25 mouse cellular contexts compared by ENCODE assay signal in the genomic region with DNA sequence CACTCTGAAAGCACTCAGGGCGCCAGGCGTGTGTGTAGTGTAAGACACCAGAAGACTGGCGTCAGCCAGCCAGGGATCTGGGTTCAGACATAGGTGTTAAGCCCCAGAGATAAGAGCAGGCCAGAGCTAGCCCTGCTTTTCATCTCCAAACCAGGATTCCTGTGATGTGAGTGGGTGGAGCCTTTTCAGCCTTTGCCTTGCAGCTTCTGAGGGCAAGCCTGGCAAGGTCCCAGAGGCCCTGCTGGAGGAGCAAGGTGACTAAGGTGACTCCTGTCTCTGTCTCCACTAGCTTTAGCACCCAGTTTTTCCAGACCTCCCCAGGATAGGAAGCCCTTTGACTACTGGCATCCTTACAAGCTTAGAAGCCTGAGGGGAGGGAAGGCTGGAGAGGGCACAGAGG. TPM values are rescaled to one million over a fixed set of nuclear protein-coding genes. Genes with fewer than 3 reads are reported as not detected.
A peak's percentile ranks its signal among the peaks of the same experiment; 100 is the strongest.
DNase-seq lines count a peak whose midpoint lies in the region; ATAC-seq and TF ChIP-seq lines count a peak whose summit lies in the region.
"Had no signal": no experiment of that assay in that cellular context is flagged by ENCODE, and none has a peak within 500 bp of the region (broad histone marks: within the 10 kb centered on the region; RNA-seq: fewer than 3 reads in every experiment).

No protein-coding gene starts in this region.

- H3K9ac ChIP-seq in heart, embryonic 16.5 days (ENCODE audit: low read length), result no peak overlapping the region
- peak overlapping the region; percentile 5; the same call in 1 of the 2 replicates for H3K9ac ChIP-seq in lung, embryonic 15.5 days
- no peak overlapping the region for H3K9ac ChIP-seq in forebrain, embryonic 16.5 days (replicated peaks; ENCODE audit: low read depth, low read length)
- H3K9ac ChIP-seq: forebrain, postnatal 0 days; limb, embryonic 15.5 days; midbrain, embryonic 12.5 days had no signal

- peaks cover 16% of the 10 kb centered on the region for H3K4me1 ChIP-seq in heart, embryonic 16.5 days (ENCODE audit: control insufficient read depth, insufficient read depth, low read length)
- H3K4me1 ChIP-seq in lung, embryonic 15.5 days, result peaks cover 52% of the 10 kb centered on the region
- 0 out of 2 replicates have a peak, but pooled peaks cover 2% of the 10 kb centered on the region for H3K4me1 ChIP-seq in lung, adult 2 months (ENCODE audit: control insufficient read depth, insufficient read depth, low read length)
- no peaks in the 10 kb centered on the region for H3K4me1 ChIP-seq in forebrain, embryonic 16.5 days (replicated peaks; ENCODE audit: control insufficient read depth, insufficient read depth, low read length)

- H3K9me3 ChIP-seq in heart, embryonic 16.5 days (replicated peaks; ENCODE audit: control insufficient read depth, low read length), result no peaks in the 10 kb centered on the region
- no peaks in the 10 kb centered on the region for H3K9me3 ChIP-seq in lung, embryonic 15.5 days
- H3K9me3 ChIP-seq in forebrain, embryonic 16.5 days (ENCODE audit: control insufficient read depth, low read length), result no peaks in the 10 kb centered on the region
- H3K9me3 ChIP-seq: limb, embryonic 15.5 days; midbrain, embryonic 12.5 days had no signal

- TF ChIP-seq POLR2A in lung, adult 2 months (IDR thresholded peaks at IDR 0.05; ENCODE audit: borderline replicate concordance, extremely low read depth, low read depth, low read length), result no peak

- no peak overlapping the region for H3K4me2 ChIP-seq in heart, embryonic 16.5 days (ENCODE audit: low read depth, low read length)
- H3K4me2 ChIP-seq in lung, embryonic 15.5 days, result no peak overlapping the region
- no peak overlapping the region for H3K4me2 ChIP-seq in forebrain, embryonic 16.5 days (ENCODE audit: low read length)
- H3K4me2 ChIP-seq: limb, embryonic 15.5 days; midbrain, embryonic 12.5 days had no signal

- DNase-seq in adrenal gland, postnatal 10 days, result peak; percentile 42
- no peak for DNase-seq in adrenal gland, adult 8-10 months
- DNase-seq in heart, postnatal 14 days, result no peak
- no peak for DNase-seq in lung, adult 2 months
- DNase-seq: cerebellum, adult 11 months; cerebellum, postnatal 25 days; forebrain, postnatal 0 days; lung, adult 18-20 months; right cerebral cortex, postnatal 14 days; thymus, postnatal 14 days had no signal

- no peaks in the 10 kb centered on the region for H3K36me3 ChIP-seq in heart, embryonic 16.5 days (ENCODE audit: control insufficient read depth, insufficient read depth)
- no peaks in the 10 kb centered on the region for H3K36me3 ChIP-seq in lung, embryonic 15.5 days
- no peaks in the 10 kb centered on the region for H3K36me3 ChIP-seq in forebrain, embryonic 16.5 days (ENCODE audit: control insufficient read depth, insufficient read depth)
- H3K36me3 ChIP-seq: limb, embryonic 15.5 days; midbrain, embryonic 12.5 days had no signal

- H3K4me3 ChIP-seq in heart, embryonic 16.5 days (ENCODE audit: low read length), result no peak overlapping the region
- no peak overlapping the region for H3K4me3 ChIP-seq in lung, embryonic 15.5 days
- H3K4me3 ChIP-seq in lung, adult 2 months (replicated peaks; ENCODE audit: extremely low read depth, low read depth, low read length), result no peak overlapping the region
- H3K4me3 ChIP-seq in forebrain, embryonic 16.5 days (replicated peaks; ENCODE audit: low read length), result no peak overlapping the region
- H3K4me3 ChIP-seq: limb, embryonic 15.5 days; midbrain, embryonic 12.5 days had no signal

- peak; percentile 43; the same call in 1 of the 2 replicates for ATAC-seq in heart, embryonic 16.5 days (replicated peaks; ENCODE audit: extremely low read depth, insufficient read depth, low FRiP score)
- no peak for ATAC-seq in lung, embryonic 15.5 days (ENCODE audit: borderline replicate concordance, extremely low read depth, low FRiP score, low TSS enrichment)
- ATAC-seq in forebrain, embryonic 16.5 days, result no peak
- ATAC-seq: forebrain, postnatal 0 days had no signal

- peaks cover 19% of the 10 kb centered on the region for H3K27me3 ChIP-seq in heart, embryonic 16.5 days (ENCODE audit: control insufficient read depth, insufficient read depth, low read length)
- H3K27me3 ChIP-seq in lung, embryonic 15.5 days, result no peaks in the 10 kb centered on the region
- 0 out of 2 replicates have a peak, but pooled peaks cover 3% of the 10 kb centered on the region for H3K27me3 ChIP-seq in forebrain, embryonic 16.5 days (replicated peaks; ENCODE audit: control insufficient read depth, insufficient read depth, low read length)
- H3K27me3 ChIP-seq: CH12.LX had no signal

- H3K27ac ChIP-seq in heart, embryonic 16.5 days (ENCODE audit: low read length), result peak overlapping the region; percentile 34; the same call in 1 of the 2 replicates
- no peak overlapping the region for H3K27ac ChIP-seq in lung, embryonic 15.5 days
- H3K27ac ChIP-seq in forebrain, embryonic 16.5 days (ENCODE audit: low read length), result no peak overlapping the region
- H3K27ac ChIP-seq: limb, embryonic 15.5 days; midbrain, embryonic 12.5 days had no signal

- 47% methylated on average over 3 of the region's 3 CpGs for WGBS in heart, embryonic 16.5 days
- 66% methylated on average over 3 of the region's 3 CpGs for WGBS in lung, embryonic 15.5 days
- 95% methylated on average over 3 of the region's 3 CpGs for WGBS in lung, adult 2 months
- 83% methylated on average over 3 of the region's 3 CpGs for WGBS in forebrain, embryonic 16.5 days

- intact Hi-C loops in heart, postnatal 14 days (cut with DNase I), result no loop called here

- no peak for TF ChIP-seq CTCF in lung, adult 2 months (IDR thresholded peaks at IDR 0.05; ENCODE audit: insufficient read depth, low read length)

RNA-seq across cellular contexts. Expression of a gene that starts 13.9 kb away (rescaled TPM):
- total RNA-seq in adrenal gland, postnatal 10 days (2021), result 10 to 100 TPM; 27.5 to 31.5 TPM
- 10 to 100 TPM; 23.4 to 30.5 (median 24.9) TPM for total RNA-seq in adrenal gland, adult 8-10 months (2022)
- 1.4 and 3.3 TPM in 2 replicates for polyA plus RNA-seq in heart, embryonic 16.5 days (2015; fragmentation: Nextera tagmentation; extraction: Ambion mirVana)
- 10 to 100 TPM; 11.8 to 14.5 TPM for total RNA-seq in heart, postnatal 14 days (2021)
- 40.9 and 44.9 TPM in 2 replicates for polyA plus RNA-seq in lung, embryonic 15.5 days (2015; fragmentation: Nextera tagmentation; extraction: Ambion mirVana)
- 257 and 302 TPM in 2 replicates for polyA plus RNA-seq in lung, adult 2 months (2012; rRNA removed)
- 0.47 and 0.68 TPM in 2 replicates for polyA plus RNA-seq in forebrain, embryonic 16.5 days (2015; fragmentation: Nextera tagmentation; extraction: Ambion mirVana)
- total RNA-seq: CH12.LX had no signal

RNA-seq across cellular contexts. Expression of a gene that starts 31.7 kb away (rescaled TPM):
- total RNA-seq in adrenal gland, postnatal 10 days (2021), result not detected
- total RNA-seq in adrenal gland, adult 8-10 months (2022), result not detected
- not detected in 2 replicates for polyA plus RNA-seq in heart, embryonic 16.5 days (2015; fragmentation: Nextera tagmentation; extraction: Ambion mirVana)
- not detected for total RNA-seq in heart, postnatal 14 days (2021)
- 0.62 TPM in 1 of 2 replicates, not detected in the other for polyA plus RNA-seq in lung, embryonic 15.5 days (2015; fragmentation: Nextera tagmentation; extraction: Ambion mirVana)
- not detected in 2 replicates for polyA plus RNA-seq in lung, adult 2 months (2012; rRNA removed)
- not detected in 2 replicates for polyA plus RNA-seq in forebrain, embryonic 16.5 days (2015; fragmentation: Nextera tagmentation; extraction: Ambion mirVana)
- total RNA-seq: CH12.LX; forebrain, postnatal 0 days; gastrocnemius, adult 18-20 months; hematopoietic stem cell, adult 5-6 weeks; layer of hippocampus, postnatal 25 days; left cerebral cortex, postnatal 14 days had no signal
- polyA plus RNA-seq: brain, embryonic 14.5 days; embryonic facial prominence, embryonic 11.5 days; forebrain, postnatal 0 days; gonadal fat pad, adult 2 months; large intestine, adult 2 months; limb, embryonic 15.5 days; midbrain, embryonic 12.5 days; neural tube, embryonic 14.5 days had no signal
